Mouse (Mus musculus): ENCODE measurements around the gene Acp2. TPM values are rescaled to one million over a fixed set of nuclear protein-coding genes. Genes with fewer than 3 reads are reported as not detected.

Acp2 gene
- polyA plus RNA-seq, 1 experiment from 2014 or later: 35.1 TPM

- ATAC-seq (ENCODE audit: low FRiP score): no peak
- H3K4me2 ChIP-seq: no peak overlapping the region
- no peak overlapping the region for H3K4me3 ChIP-seq (replicated peaks)
- no peak overlapping the region for H3K27ac ChIP-seq (replicated peaks)
- no peaks in the 10 kb centered on the region for H3K9me3 ChIP-seq (replicated peaks)
- H3K27me3 ChIP-seq (replicated peaks): no peaks in the 10 kb centered on the region
- WGBS: 58% methylated on average over 5 of the region's 5 CpGs
- H3K9ac ChIP-seq (replicated peaks): no peak overlapping the region
- no peaks in the 10 kb centered on the region for H3K36me3 ChIP-seq
- H3K4me1 ChIP-seq: no peaks in the 10 kb centered on the region
Measured at GRCm38 (mm10) chr2:91242547-91242946, 39.9 kb downstream of the Acp2 start.

GRCm38 (mm10) chr2:91243416-91243815 lies 40.7 kb downstream of the Acp2 start:
- Histone ChIP-seq H3K4me1 (no peaks in the 10 kb centered on the region), H3K27ac (replicated peaks) (no peak overlapping the region), H3K9me3 (replicated peaks) (no peaks in the 10 kb centered on the region), H3K4me2 (no peak overlapping the region), H3K27me3 (replicated peaks) (no peaks in the 10 kb centered on the region), H3K36me3 (no peaks in the 10 kb centered on the region), H3K9ac (replicated peaks) (no peak overlapping the region), H3K4me3 (replicated peaks) (no peak overlapping the region)
- ATAC-seq (ENCODE audit: low FRiP score): no peak
- 45% methylated on average over 3 of the region's 3 CpGs for whole genome bisulfite sequencing

- no peak overlapping the region for H3K4me3 ChIP-seq (replicated peaks)
- WGBS: 85% methylated on average over 5 of the region's 5 CpGs
- H3K36me3 ChIP-seq: no peaks in the 10 kb centered on the region
- H3K4me2 ChIP-seq: no peak overlapping the region
- no peak for ATAC-seq (ENCODE audit: low FRiP score)
- no peaks in the 10 kb centered on the region for H3K27me3 ChIP-seq (replicated peaks)
- no peaks in the 10 kb centered on the region for H3K9me3 ChIP-seq (replicated peaks)
- H3K9ac ChIP-seq (replicated peaks): no peak overlapping the region
- H3K27ac ChIP-seq (replicated peaks): no peak overlapping the region
- H3K4me1 ChIP-seq: no peaks in the 10 kb centered on the region
Measured at GRCm38 (mm10) chr2:91244557-91245228, 42.0 kb downstream of the Acp2 start.

GRCm38 (mm10) chr2:91248366-91248765 lies 45.7 kb downstream of the Acp2 start:
- no peaks in the 10 kb centered on the region for H3K4me1 ChIP-seq
- 89% methylated on average over 4 of the region's 4 CpGs for WGBS

GRCm38 (mm10) chr2:91252001-91252400 lies 49.3 kb downstream of the Acp2 start:
- WGBS: 79% methylated on average over 4 of the region's 4 CpGs
- Histone ChIP-seq H3K9me3 (replicated peaks) (no peaks in the 10 kb centered on the region), H3K9ac (replicated peaks) (no peak overlapping the region), H3K4me1 (peaks cover 25% of the 10 kb centered on the region), H3K27me3 (replicated peaks) (peaks cover 32% of the 10 kb centered on the region), H3K27ac (replicated peaks) (no peak overlapping the region), H3K4me2 (no peak overlapping the region), H3K4me3 (replicated peaks) (no peak overlapping the region), H3K36me3 (no peaks in the 10 kb centered on the region)
- no peak for ATAC-seq (ENCODE audit: low FRiP score)

More at GRCm38 (mm10) chr2:91248366-91248765, 45.7 kb downstream of the Acp2 start:
- Histone ChIP-seq H3K9ac (replicated peaks) (no peak overlapping the region), H3K27ac (replicated peaks) (no peak overlapping the region), H3K9me3 (replicated peaks) (no peaks in the 10 kb centered on the region), H3K4me3 (replicated peaks) (no peak overlapping the region), H3K27me3 (replicated peaks) (0 out of 2 replicates have a peak, but pooled peaks cover 5% of the 10 kb centered on the region), H3K36me3 (no peaks in the 10 kb centered on the region), H3K4me2 (no peak overlapping the region)
- no peak for ATAC-seq (ENCODE audit: low FRiP score)

- H3K4me1 ChIP-seq: peaks cover 30% of the 10 kb centered on the region
- H3K36me3 ChIP-seq: no peaks in the 10 kb centered on the region
- no peaks in the 10 kb centered on the region for H3K9me3 ChIP-seq (replicated peaks)
- H3K4me3 ChIP-seq (replicated peaks): no peak overlapping the region
- H3K27ac ChIP-seq (replicated peaks): no peak overlapping the region
- H3K9ac ChIP-seq (replicated peaks): no peak overlapping the region
- peaks cover 35% of the 10 kb centered on the region for H3K27me3 ChIP-seq (replicated peaks)
- no peak overlapping the region for H3K4me2 ChIP-seq
- 68% methylated on average over 4 of the region's 4 CpGs for WGBS
- no peak for ATAC-seq (ENCODE audit: low FRiP score)
Measured at GRCm38 (mm10) chr2:91252512-91252911, 49.8 kb downstream of the Acp2 start.

- WGBS: 20% methylated on average over 8 of the region's 8 CpGs
- peak overlapping the region; percentile 98 for H3K4me2 ChIP-seq
- H3K9me3 ChIP-seq (replicated peaks): no peaks in the 10 kb centered on the region
- H3K27me3 ChIP-seq (replicated peaks): peaks cover 44% of the 10 kb centered on the region
- H3K4me3 ChIP-seq (replicated peaks): no peak overlapping the region
- H3K9ac ChIP-seq (replicated peaks): no peak overlapping the region
- H3K36me3 ChIP-seq: no peaks in the 10 kb centered on the region
- ATAC-seq (ENCODE audit: low FRiP score): no peak
- no peak overlapping the region for H3K27ac ChIP-seq (replicated peaks)
- peaks cover 39% of the 10 kb centered on the region for H3K4me1 ChIP-seq
Measured at GRCm38 (mm10) chr2:91254725-91255380, 52.2 kb downstream of the Acp2 start.

GRCm38 (mm10) chr2:91255661-91256150 lies 53.0 kb downstream of the Acp2 start, which contains the start of gene Pacsin3:
Gene Pacsin3, plus strand, starts transcription at chr2:91255954.
- peak within 1 kb of the TSS; percentile 98 for H3K4me2 ChIP-seq
- peak within 1 kb of the TSS; percentile 53 for H3K4me3 ChIP-seq (replicated peaks)
- peak within 1 kb of the TSS; percentile 48 for H3K9ac ChIP-seq (replicated peaks)
- 2% methylated on average over 27 of the region's 27 CpGs for WGBS
- peaks cover 39% of the 10 kb centered on the region for H3K4me1 ChIP-seq
- no peaks in the 10 kb centered on the region for H3K36me3 ChIP-seq
- H3K27me3 ChIP-seq (replicated peaks): peaks cover 44% of the 10 kb centered on the region
- peak within 1 kb of the TSS; percentile 70 for H3K27ac ChIP-seq (replicated peaks)
- H3K9me3 ChIP-seq (replicated peaks): no peaks in the 10 kb centered on the region
- ATAC-seq (ENCODE audit: low FRiP score): no peak

- peak overlapping the region; percentile 98 for H3K4me2 ChIP-seq
- no peaks in the 10 kb centered on the region for H3K9me3 ChIP-seq (replicated peaks)
- peaks cover 39% of the 10 kb centered on the region for H3K4me1 ChIP-seq
- H3K9ac ChIP-seq (replicated peaks): peak overlapping the region; percentile 48
- no peaks in the 10 kb centered on the region for H3K36me3 ChIP-seq
- under 1% methylated on average over 52 of the region's 52 CpGs for WGBS
- H3K4me3 ChIP-seq (replicated peaks): peak overlapping the region; percentile 53
- H3K27me3 ChIP-seq (replicated peaks): peaks cover 44% of the 10 kb centered on the region
- peak; percentile 35; the same call in 1 of the 2 replicates for ATAC-seq (ENCODE audit: low FRiP score)
- H3K27ac ChIP-seq (replicated peaks): peak overlapping the region; percentile 70
Measured at GRCm38 (mm10) chr2:91256256-91257125, 53.8 kb downstream of the Acp2 start.

- peak overlapping the region; percentile 70 for H3K27ac ChIP-seq (replicated peaks)
- ATAC-seq (ENCODE audit: low FRiP score): peak; percentile 54
- WGBS: 2% methylated on average over 22 of the region's 22 CpGs
- H3K9me3 ChIP-seq (replicated peaks): no peaks in the 10 kb centered on the region
- peaks cover 44% of the 10 kb centered on the region for H3K27me3 ChIP-seq (replicated peaks)
- H3K4me2 ChIP-seq: peak overlapping the region; percentile 98
- no peaks in the 10 kb centered on the region for H3K36me3 ChIP-seq
- peak overlapping the region; percentile 48 for H3K9ac ChIP-seq (replicated peaks)
- peak overlapping the region; percentile 53 for H3K4me3 ChIP-seq (replicated peaks)
- H3K4me1 ChIP-seq: peaks cover 39% of the 10 kb centered on the region
Measured at GRCm38 (mm10) chr2:91257126-91257980, 54.7 kb downstream of the Acp2 start.
